Mouse (Mus musculus): Measurements from ENCODE around the gene Fbxl4.

DNA sequence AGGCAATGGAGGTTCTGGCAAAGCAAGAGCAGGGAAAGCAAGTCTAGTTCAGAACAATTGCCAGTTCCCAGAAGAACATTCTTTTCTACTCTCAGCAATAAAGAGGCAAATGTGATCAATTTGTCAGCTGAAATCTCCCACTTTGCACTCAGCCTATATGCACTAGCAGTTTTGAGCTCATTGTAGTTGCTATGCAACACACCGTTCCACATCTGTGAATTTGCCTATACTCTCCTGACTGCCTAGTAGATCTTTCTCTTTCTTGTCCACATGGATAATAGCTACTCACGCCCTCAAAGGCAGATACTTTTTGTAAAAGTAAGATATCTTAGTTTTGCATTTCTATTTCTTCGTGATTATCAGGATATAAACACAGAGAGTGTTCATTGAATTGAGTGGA lies 42.8 kb upstream of the Fbxl4 start:
- TF ChIP-seq CTCF (IDR thresholded peaks at IDR 0.05; ENCODE audit: low read depth, low read length) (no peak), POLR2A (IDR thresholded peaks at IDR 0.05; ENCODE audit: borderline replicate concordance, low read depth, low read length) (no peak)

All from bone marrow macrophage, adult 2 months (primary cell).